Mouse (Mus musculus): Measurements from ENCODE around the gene Tbkbp1.

GRCm38 (mm10) chr11:97101722-97102121 lies 49.6 kb downstream of the Tbkbp1 start:
- peak; percentile 70 for TF ChIP-seq CTCF (IDR thresholded peaks at IDR 0.05; ENCODE audit: insufficient read depth, low read length)
- no peak for TF ChIP-seq POLR2A (IDR thresholded peaks at IDR 0.05; ENCODE audit: borderline replicate concordance, extremely low read depth, low read depth, low read length)
